Mouse (Mus musculus): ENCODE measurements around the gene Btbd35f16.
"Not testable (repeated sequence)": the region's sequence is repeated elsewhere in the genome, so short reads cannot be mapped to it uniquely, and the experiment has no call there.

Gene Btbd35f16

GRCm38 (mm10) chrX:3956902-3957301 lies at the start of gene Btbd35f16:
Gene Btbd35f16 (minus strand): TSS chrX:3957002.
- DNase-seq (ENCODE audit: low spot score in 2 of 2) = not testable (repeated sequence)
